Mouse (Mus musculus) myocyte (in vitro differentiated cells): ENCODE measurements around the gene Itih4.

Experiments
- E2F4 ChIP-seq: IDR thresholded peaks from one replicate; pipeline ENCODE4 v1.6.1; 2011; ENCODE audit warnings: mild to moderate bottlenecking, control low read depth, moderate library complexity; ENCODE audit not compliant: insufficient read depth
- MAX ChIP-seq: IDR thresholded peaks from one replicate; pipeline ENCODE4 v1.6.1; 2011; ENCODE audit warnings: low read depth, mild to moderate bottlenecking, control low read depth
- MYOD1 ChIP-seq, 3 experiments: IDR thresholded peaks; one replicate each; pipeline ENCODE4 v1.6.1; 2011; ENCODE audit warnings: control low read depth in 2 of 3, low read depth in 2 of 3, mild to moderate bottlenecking in 2 of 3, moderate library complexity in 1 of 3; ENCODE audit not compliant: insufficient read length in 2 of 3, control insufficient read depth in 1 of 3
- MYOG ChIP-seq, 3 experiments: IDR thresholded peaks; one replicate each; pipeline ENCODE4 v1.6.1; 2011; ENCODE audit warnings: control low read depth in 2 of 3, low read depth in 2 of 3, mild to moderate bottlenecking in 2 of 3; ENCODE audit not compliant: insufficient read length in 2 of 3, control insufficient read depth in 1 of 3, insufficient read depth in 1 of 3
- POLR2A ChIP-seq: IDR thresholded peaks from one replicate; pipeline ENCODE4 v1.6.1; 2011; ENCODE audit warnings: low read depth, mild to moderate bottlenecking, control low read depth, moderate library complexity; ENCODE audit not compliant: insufficient read length
- POLR2AphosphoS2 ChIP-seq: IDR thresholded peaks from one replicate; pipeline ENCODE4 v1.6.1; 2011; ENCODE audit warnings: low read depth, control low read depth; ENCODE audit not compliant: insufficient read length
- TCF12 ChIP-seq: IDR thresholded peaks from one replicate; pipeline ENCODE4 v1.6.1; 2011; ENCODE audit warnings: mild to moderate bottlenecking, control low read depth; ENCODE audit not compliant: poor library complexity, insufficient read depth, severe bottlenecking
- USF1 ChIP-seq: IDR thresholded peaks from one replicate; pipeline ENCODE4 v1.6.1; 2011; ENCODE audit warnings: low read depth, mild to moderate bottlenecking, control low read depth, moderate library complexity

DNA sequence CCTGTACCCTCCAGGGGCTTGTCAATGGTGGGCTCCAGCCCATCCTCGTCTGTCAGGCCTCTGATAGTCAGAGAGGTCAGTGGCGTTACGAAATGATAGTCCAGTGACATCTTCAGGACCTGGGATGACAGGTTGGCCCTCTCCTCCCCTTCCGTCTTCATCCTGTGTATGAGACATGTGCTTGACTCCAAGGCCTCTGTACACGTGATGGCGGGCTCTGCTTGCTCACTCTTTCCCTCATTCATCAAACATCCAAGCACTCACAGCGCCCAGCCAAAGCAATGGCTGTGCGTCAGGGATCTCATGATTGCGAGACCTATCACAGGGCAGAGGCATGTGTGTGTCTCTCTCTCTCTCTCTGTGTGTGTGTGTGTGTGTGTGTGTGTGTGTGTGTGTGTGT, 47.1 kb downstream of the Itih4 start:
- no peak for TF ChIP-seq MYOD1 (IDR thresholded peaks at IDR 0.05; ENCODE audit: control insufficient read depth in 1 of 3, insufficient read length in 2 of 3, low read depth in 2 of 3)
- no peak for TF ChIP-seq MYOG (IDR thresholded peaks at IDR 0.05; ENCODE audit: control insufficient read depth in 1 of 3, insufficient read depth in 1 of 3, insufficient read length in 2 of 3, low read depth in 2 of 3)
- TF ChIP-seq TCF12: no peak
- no peak for TF ChIP-seq MAX
- TF ChIP-seq USF1: no peak
- no peak for TF ChIP-seq POLR2AphosphoS2
- no peak for TF ChIP-seq POLR2A
- TF ChIP-seq E2F4: no peak
